Mouse (Mus musculus): ENCODE measurements around the gene Aldh9a1. TPM values are rescaled to one million over a fixed set of nuclear protein-coding genes. Genes with fewer than 3 reads are reported as not detected.
"Not testable (repeated sequence)": the region's sequence is repeated elsewhere in the genome, so short reads cannot be mapped to it uniquely, and the experiment has no call there.

The Aldh9a1 gene
- total RNA-seq, 2 experiments from 2014 or later = 21.4 to 21.5 TPM

DNA sequence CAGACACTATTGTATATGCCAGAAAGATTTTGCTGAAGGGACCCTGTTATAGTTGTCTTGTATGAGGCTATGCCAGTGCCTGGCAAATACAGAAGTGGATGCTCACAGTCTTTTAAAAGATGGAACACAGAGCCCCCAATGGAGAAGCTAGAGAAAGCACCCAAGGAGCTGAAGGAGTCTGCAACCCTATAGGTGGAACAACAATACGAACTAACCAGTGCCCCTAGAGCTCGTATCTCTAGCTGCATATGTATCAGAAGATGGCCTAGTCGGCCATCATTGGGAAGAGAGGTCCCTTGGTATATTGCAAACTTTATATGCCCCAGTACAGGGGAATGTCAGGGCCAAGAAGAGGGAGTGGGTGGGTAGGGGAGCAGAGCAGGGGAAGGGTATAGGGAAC lies 585 bp upstream of the Aldh9a1 start:
- not testable (repeated sequence) for DNase-seq (ENCODE audit: extremely low spot score in 1 of 2, low spot score in 1 of 2)

GRCm38 (mm10) chr1:167350597-167351415 lies 1.0 kb downstream of the Aldh9a1 start:
- DNase-seq (ENCODE audit: extremely low spot score in 1 of 2, low spot score in 1 of 2) = no peak

DNA sequence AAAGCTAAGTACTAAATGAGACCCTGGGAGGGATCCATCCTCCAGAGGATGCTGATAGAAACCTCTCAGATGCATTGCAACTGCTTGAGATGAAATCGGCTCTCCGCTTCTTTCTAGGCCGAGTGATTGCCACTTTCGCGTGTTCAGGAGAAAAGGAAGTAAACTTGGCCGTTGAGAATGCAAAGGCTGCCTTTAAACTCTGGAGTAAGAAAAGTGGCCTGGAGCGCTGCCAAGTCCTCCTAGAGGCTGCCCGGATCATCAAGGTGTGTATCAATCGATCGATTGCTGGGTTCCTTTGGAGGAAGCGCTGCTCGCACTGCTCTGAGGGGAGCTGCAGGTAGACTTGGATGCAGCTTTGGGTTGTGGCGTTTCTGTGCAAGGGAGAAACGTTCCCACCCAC lies 2.6 kb downstream of the Aldh9a1 start:
- DNase-seq (ENCODE audit: extremely low spot score in 1 of 2, low spot score in 1 of 2) = no peak

GRCm38 (mm10) chr1:167357387-167357786 lies 7.6 kb downstream of the Aldh9a1 start:
- no peak for DNase-seq (ENCODE audit: extremely low spot score in 1 of 2, low spot score in 1 of 2)

GRCm38 (mm10) chr1:167358731-167359130 lies 8.9 kb downstream of the Aldh9a1 start:
- DNase-seq (ENCODE audit: extremely low spot score in 1 of 2, low spot score in 1 of 2) = no peak

DNA sequence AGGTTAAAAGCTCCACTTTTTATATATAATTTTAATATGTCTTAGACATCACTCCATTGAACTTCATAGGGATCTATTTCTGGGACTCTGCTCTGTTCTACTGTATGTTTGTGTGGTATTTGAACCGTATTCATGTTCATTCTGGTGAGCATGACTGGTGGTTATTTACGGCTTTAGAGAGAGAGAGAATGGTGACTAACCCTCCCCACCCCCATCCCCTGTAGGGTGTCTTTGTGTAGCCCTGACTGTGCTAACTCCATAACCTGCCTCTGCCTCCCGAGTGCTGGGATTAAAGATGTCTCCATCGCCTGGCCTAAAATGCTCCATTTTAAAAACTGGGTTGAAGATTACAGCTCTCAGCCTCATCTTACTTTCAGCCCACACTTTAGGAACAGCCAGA lies 10.5 kb downstream of the Aldh9a1 start:
- no peak for DNase-seq (ENCODE audit: extremely low spot score in 1 of 2, low spot score in 1 of 2)

- no peak for DNase-seq (ENCODE audit: extremely low spot score in 1 of 2, low spot score in 1 of 2)
Observed at GRCm38 (mm10) chr1:167362819-167363218, 13.0 kb downstream of the Aldh9a1 start.

DNA sequence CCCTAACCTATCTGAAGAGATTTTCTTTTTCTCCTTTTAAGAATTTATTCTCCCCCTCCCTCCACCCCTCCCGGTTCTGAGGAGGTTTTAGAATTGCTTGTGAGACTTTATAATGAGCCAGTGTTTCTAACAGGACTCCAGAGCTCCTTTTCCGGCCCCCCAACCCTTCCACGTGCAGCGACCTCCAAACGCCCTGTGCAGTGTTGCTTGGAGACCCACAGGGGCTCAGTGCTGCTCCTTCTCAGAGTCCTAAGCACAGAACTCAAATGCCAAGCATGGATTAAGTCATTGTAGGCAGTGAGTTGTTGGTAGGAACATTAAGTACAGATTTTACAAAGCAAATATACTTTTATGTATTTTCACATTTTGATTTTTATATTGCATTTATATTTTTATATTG lies 13.5 kb downstream of the Aldh9a1 start:
- no peak for DNase-seq (ENCODE audit: extremely low spot score in 1 of 2, low spot score in 1 of 2)

GRCm38 (mm10) chr1:167365808-167366207 lies 16.0 kb downstream of the Aldh9a1 start:
- DNase-seq (ENCODE audit: extremely low spot score in 1 of 2, low spot score in 1 of 2) = no peak

GRCm38 (mm10) chr1:167366621-167367020 lies 16.8 kb downstream of the Aldh9a1 start:
- DNase-seq (ENCODE audit: extremely low spot score in 1 of 2, low spot score in 1 of 2) = no peak

GRCm38 (mm10) chr1:167368018-167368417 lies 18.2 kb downstream of the Aldh9a1 start:
- no peak for DNase-seq (ENCODE audit: extremely low spot score in 1 of 2, low spot score in 1 of 2)

DNA sequence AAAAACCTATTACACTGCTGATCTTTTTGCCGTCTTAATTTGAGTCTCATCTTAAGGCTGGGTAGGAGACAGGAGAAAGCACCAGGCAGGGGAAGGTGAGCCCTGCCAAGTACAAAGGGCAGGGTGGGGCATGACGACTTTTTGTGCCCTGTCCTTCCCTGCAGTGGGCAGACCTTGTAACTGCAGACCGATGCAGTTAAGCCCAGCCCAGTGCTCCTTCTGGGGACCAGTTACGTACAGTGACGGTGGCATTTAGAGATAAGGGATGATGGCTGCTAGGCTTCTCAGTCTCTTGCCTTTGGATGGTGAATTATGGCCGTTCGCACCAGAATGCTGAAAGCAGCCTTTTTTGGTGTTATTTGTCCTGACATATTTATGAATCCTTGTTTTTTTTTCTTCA lies 18.7 kb downstream of the Aldh9a1 start:
- no peak for DNase-seq (ENCODE audit: extremely low spot score in 1 of 2, low spot score in 1 of 2)

- DNase-seq (ENCODE audit: extremely low spot score in 1 of 2, low spot score in 1 of 2) = peak; percentile 59 to 93
Observed at GRCm38 (mm10) chr1:167369905-167370304, 20.1 kb downstream of the Aldh9a1 start.

- no peak for DNase-seq (ENCODE audit: extremely low spot score in 1 of 2, low spot score in 1 of 2)
Observed at GRCm38 (mm10) chr1:167372739-167373138, 22.9 kb downstream of the Aldh9a1 start.

GRCm38 (mm10) chr1:167374003-167374784 lies 24.4 kb downstream of the Aldh9a1 start:
- DNase-seq (ENCODE audit: extremely low spot score in 1 of 2, low spot score in 1 of 2) = no peak

DNA sequence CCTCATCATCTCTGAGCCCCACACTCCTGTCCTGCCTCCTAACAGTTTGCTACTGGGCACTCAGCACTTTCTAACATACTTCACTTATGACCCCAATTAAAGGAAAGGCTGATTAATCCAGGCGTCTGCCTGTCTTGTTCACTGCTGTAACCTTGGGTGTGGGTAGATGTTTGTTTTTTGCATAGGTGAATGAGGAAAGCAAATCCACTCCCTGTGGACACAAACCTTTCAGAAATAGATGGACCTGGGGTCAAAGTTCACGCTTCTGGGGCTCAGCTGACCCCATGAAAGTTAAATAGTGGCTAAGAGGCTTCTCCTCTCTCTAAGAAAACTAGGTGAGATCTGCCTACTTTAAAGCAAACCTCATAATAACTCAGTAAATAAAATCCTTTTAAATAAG lies 25.2 kb downstream of the Aldh9a1 start:
- no peak for DNase-seq (ENCODE audit: extremely low spot score in 1 of 2, low spot score in 1 of 2)

DNA sequence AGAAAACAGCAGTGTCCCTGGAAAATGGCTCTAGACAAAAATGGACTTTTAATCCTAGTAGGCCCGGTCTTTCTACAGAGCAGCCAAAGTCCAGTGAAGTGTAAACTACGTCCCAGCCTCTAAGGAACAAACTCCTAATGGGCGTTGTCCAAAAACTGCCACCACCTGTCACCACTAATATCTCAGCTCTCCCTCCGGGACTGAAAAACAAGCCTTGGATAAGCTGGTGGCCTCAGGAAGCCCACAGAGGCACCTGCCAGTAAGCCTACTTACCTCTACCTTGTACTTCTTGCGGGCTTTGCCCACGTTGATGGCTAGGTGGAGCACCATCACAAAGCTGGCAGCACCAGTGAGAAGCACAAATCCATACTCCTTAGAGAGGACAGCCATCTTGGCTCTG lies 28.2 kb downstream of the Aldh9a1 start:
- no peak for DNase-seq (ENCODE audit: extremely low spot score in 1 of 2, low spot score in 1 of 2)

DNA sequence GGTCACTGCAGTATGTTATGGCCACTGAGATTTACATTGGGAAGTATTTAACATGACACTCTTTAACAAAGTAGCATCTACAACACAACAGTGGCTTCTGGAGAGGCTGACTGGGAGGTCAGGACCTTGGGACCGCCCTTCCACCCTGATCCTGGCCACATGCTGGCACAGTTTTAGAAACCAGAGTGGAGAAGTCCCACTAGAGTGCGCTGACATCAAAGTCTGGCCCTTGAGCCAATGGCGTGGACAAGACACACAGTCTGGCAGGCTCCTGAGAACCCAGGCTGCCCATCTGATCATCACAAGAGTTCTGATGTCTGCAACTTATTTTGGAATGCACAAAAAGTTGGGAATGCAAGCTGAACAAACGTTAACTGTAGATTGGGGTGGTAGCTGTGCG lies 30.0 kb downstream of the Aldh9a1 start:
- DNase-seq (ENCODE audit: extremely low spot score in 1 of 2, low spot score in 1 of 2) = no peak

GRCm38 (mm10) chr1:167380223-167380622 lies 30.4 kb downstream of the Aldh9a1 start:
- no peak for DNase-seq (ENCODE audit: extremely low spot score in 1 of 2, low spot score in 1 of 2)

DNA sequence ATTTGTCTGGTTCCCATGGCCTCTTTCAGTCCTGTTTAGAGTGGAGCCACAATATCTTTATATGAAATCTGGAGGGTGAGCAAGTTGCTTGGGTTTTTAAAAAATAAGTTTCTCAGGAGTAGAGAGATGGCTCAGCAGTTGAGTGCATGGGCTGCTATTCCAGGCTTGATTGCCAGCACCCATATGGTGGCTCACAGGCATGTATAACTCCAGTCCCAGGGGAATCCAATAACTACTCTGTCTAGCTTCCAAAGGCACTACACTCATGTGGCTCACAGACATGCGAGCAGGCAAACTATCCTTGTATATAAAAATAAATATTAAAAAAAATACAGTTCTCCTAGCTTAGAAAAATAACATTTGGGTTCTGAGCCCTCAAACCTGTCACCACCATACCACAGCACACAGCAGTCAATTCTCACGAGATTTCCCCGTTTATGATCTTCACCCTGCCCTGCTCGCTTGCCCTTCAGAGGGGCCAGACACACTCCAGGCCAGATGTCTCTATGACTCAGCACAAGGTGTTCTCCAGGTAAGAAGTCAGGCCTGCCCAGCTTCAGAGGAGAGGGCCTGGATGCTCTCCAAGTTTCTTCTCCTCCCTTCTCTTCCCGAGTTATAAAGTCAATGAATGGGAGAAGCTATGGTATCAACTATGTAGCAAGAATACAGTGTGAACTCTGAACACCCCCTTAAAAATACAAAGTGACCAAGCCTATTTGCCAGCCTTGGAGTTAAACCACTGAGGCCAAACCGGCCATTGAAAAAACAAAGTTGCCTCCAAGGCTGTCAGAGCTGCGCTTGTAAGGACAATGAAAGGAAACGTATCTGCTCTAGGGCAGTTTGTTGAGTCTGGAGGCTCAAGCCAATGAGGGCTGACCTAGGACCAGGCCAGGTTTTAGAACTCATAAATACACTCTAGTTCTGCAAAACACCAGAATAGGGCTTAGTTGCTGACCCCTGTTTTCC lies 31.5 kb downstream of the Aldh9a1 start:
- DNase-seq (ENCODE audit: extremely low spot score in 1 of 2, low spot score in 1 of 2) = no peak

DNA sequence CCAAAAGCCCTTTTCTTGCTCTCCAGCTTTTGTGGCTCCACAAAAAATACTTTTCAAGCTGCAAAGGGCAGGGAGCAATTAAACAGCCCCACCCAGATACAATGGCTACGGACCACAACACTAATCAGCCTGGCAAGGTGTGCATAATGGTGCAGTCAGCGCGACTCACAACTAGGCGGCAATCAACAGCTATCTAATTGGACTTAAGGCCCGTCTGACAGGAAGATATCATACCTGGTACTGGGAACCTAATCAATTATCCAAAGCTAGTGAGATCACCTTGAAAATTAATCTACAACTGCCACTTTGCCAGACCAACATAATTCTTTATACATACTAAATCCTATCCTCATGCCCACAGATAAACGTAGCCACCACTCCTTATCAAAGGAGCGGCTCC lies 32.5 kb downstream of the Aldh9a1 start:
- no peak for DNase-seq (ENCODE audit: extremely low spot score in 1 of 2, low spot score in 1 of 2)

All from layer of hippocampus, postnatal 25 days (tissue).